Mouse (Mus musculus) heart, postnatal 0 days (tissue): ENCODE data around the gene Rhox10.
"Not testable (repeated sequence)": the region's sequence is repeated elsewhere in the genome, so short reads cannot be mapped to it uniquely, and the experiment has no call there.

Experiments used
- CTCF ChIP-seq: IDR thresholded peaks from 2 replicates; pipeline ENCODE4 v1.5.1; 2016; ENCODE audit warnings: antibody characterized with exemption, control low read depth, low read depth
- EP300 ChIP-seq: IDR thresholded peaks from 2 replicates; pipeline ENCODE4 v1.6.1; 2016; ENCODE audit warnings: antibody characterized with exemption, low read depth

DNA sequence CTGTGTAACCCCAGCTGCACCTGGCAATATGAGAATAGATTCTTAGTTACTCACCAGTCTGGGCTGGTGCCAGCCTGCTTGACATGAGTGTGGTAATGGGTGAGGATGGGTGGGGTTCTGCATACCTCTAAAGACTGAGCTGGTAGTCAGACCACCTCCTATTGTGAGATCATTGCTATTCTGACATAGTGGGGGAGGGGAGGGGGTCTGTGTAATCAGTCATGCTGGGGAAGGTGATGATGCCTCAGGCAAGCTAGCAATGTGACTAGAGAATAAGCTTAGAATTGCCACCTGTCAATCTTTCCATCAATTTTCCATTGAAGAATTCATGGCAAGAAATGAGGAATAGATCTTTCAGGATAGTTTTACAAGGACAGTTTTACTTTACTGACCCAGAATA is 23.3 kb upstream of the Rhox10 start, which contains the start of gene Btg1-ps2:
- TF ChIP-seq CTCF, EP300: not testable (repeated sequence)
